Mouse (Mus musculus): Measurements from ENCODE around the gene Mob3a.
A peak's percentile ranks its signal among the peaks of the same experiment; 100 is the strongest.

Mob3a gene

DNA sequence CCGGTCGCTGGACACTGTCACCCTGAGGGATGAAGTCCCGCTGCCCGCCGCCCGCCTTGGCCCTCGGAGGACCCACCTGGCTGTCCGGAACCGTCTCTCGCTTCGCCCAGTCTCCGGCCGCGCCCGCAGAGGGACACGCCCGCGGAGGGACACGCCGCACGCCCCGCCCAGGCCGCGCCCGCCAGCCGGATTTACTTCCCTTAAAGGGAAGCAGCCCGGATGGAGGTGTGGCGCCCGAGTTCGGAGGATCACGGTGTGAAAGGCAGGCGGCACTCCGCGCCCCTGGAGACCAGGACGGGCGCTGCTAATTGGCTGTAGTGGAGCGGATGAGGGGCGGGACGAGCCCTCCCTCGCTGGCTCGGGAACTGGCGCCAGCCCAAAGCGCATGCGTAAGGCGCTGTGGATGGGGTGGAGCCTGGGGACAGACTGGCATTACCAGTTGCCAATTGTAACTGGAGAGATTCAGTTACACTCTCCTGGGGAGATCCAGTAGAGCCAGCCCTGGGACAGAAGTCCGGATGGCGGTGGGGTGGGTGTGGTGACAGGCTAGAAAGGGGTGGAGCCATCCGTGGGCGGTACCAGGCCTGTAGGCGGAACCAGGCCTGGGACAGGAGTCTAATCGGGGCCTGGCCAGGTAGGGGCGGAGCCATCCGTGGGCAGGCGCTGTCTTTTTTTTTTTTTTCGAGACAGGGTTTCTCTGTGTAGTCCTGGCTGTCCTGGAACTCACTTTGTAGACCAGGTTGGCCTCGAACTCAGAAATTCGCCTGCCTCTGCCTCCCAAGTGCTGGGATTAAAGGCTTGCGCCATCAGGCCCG, at the start of gene Mob3a, which contains the start of gene Izumo4:
Mob3a (minus strand) TSS at position 257 of the 815 bp plus-strand sequence.
Izumo4 (plus strand) TSS at position 464 of the 815 bp plus-strand sequence.
- DNase-seq, result peak; percentile 100

DNA sequence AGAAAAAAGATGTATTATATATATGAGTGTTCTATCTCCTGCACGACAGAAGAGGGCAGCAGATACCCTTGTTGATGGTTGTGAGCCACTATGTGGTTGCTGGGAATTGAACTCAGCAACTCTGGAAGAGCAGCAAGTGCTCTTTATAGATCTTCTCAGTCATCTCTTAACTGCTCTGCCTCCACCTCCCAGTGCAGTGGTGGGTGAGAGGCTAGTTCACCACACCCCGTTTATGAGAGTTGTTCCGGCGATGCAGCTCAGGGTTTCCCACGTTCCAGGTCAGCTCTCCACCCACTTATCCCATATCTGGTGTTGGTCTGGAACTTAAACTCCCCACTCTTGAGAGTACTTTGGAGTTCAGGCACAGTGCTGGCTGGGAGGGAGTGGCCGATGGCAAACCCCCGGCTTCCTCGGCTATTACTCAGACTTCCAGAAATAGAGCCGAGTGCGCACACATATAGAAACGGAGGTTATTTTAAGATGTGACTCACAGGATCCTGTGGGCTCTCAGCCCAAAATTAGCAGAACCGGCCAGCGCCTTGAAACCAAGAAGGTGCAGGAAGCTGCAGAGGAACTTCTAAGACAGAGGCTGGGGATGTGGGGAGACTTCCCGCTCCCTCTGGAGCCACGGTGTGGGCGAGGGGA, 49.5 kb upstream of the Mob3a start:
- peak; percentile 85 for DNase-seq

DNA sequence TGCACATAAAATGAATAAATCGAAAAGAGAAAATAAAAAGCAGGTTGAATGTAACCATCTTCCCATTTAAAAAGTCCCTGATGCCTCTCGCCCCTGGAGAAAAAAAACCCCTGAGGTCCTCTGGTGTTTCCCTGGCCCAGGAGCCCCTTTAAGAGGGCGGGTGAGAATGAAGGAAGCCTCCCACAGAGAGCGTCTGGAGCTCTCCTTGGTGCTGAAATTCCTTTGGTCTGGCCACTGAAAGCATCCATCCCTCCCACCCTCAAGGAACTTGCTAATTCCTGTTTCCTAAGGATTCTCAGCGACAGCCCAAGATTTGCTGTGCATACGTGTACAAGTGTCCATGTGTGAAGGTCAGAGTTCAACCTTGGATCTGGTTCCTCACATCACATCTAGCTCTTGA, 46.8 kb upstream of the Mob3a start:
- no peak for DNase-seq

DNA sequence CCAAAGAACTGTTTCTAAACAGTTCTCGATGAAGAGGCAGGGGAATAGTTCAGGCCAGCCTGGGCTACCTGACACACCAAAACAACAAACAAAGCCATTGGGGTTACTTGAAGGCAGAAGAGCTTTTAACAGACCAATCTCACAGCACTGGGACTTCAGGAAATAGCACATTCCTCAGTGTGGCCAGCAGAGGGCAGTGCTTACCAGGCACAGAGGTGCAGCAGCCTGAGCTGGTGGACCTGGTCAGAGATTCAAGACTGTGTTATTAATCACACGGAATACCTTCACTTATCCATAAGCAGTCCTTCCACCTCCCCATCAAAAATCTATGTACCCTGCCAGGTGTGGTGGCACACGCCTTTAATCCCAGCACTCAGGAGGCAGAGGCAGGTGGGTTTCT, 45.6 kb upstream of the Mob3a start:
- peak; percentile 70 for DNase-seq

DNA sequence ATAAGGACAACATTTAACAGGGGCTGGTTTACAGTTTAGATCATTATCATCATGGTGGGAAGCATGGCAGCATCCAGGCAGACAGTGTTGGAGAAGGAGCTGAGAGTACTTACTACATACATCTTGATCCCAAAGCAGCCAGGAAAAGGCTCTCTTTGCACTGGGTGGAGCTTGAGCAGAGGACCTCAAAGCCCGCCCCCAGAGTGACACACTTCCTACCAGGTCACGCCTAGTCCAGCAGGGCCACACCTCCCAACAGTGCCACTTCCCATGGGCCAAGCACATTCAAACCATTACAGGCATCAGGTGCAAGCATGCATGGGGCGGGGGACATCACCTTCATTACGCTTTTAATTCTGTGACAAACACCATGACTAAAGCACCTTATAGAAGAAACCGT, 42.5 kb upstream of the Mob3a start:
- no peak for DNase-seq

DNA sequence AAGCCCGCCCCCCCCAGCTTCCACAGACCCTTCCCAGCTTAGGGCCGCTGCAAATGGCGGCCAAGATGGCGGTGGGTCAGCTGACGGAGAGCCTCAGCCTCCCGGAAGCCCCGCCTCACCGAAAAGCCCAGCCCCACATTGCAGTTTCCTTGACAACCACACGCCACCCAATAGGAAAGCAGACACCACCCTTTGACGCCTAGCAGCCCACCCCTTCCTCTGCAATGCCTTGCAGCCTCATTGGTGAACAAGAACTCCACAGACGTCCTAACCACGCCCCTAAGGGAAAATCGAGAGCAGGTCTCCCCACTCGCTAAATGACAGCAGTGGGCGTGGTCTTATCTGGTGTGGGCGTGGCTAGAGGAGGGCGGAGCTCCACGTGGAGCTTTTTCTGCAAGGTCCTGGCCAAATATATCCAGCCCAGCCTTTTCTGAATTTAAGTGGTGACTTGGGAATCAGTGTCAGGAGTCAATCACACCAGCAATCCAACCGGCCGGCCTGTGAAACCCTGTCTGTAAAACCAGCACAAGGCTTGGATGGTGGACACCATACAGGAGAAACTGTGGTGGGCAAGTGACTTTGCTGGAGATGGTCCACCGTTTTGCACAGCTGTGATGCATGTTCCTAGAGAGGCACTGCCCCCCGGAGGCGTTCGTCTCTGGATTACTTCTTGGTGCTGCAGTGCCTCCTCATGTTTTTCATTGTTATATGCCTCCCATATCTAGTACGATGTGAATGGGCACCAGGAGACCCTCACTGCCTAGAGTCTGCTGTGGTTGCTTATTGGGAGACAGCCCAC, 40.6 kb upstream of the Mob3a start, which contains the start of gene Ap3d1:
Ap3d1 (minus strand) TSS at position 85 of the 799 bp plus-strand sequence.
- peak; percentile 100 for DNase-seq

DNA sequence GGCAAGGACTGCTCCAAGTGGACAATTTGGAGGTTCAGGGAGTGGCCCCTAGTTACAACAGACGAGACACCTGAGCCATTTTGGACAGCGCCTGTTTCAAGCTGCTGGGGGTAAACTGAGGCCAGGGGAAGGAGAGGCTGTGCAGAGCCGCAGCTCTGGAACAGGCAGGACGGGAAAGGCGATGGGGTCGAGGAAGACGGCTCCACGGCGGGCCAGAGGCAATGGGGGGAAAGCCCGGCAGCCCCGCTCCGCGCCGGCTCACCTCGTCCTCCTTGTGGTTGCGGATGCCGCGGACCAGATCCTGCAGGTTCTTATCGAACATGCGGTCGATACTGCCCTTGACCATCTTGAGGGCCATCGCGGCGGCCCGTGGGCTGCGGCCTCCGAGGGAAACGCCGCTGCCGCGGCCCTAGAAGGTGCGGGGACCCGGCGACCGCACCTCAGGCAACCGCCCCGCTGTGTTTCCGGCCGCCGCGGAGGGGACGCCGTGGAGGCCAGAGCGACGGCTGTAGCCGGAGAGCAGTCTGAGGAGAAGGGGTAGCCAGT, 39.9 kb upstream of the Mob3a start:
- no peak for DNase-seq

DNA sequence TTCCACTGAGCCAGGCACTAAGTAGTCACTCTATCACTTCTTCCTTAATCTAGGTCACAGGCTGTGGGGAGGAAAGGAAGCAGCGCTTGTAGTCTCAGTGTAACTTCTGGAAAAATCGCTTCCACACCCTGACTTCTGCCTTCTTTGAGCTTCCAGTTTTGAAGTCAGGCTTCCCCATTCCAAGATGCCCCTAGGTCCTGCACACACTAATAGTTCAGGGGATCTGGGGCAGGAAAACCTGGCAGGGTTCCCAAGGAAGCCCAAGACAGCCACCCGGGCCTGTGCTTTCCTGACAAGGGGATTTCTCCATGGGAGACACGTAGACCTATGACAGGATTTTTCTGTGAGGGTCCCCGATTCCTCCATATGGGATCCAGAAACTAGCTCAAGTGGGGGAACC, 39.4 kb upstream of the Mob3a start:
- no peak for DNase-seq

DNA sequence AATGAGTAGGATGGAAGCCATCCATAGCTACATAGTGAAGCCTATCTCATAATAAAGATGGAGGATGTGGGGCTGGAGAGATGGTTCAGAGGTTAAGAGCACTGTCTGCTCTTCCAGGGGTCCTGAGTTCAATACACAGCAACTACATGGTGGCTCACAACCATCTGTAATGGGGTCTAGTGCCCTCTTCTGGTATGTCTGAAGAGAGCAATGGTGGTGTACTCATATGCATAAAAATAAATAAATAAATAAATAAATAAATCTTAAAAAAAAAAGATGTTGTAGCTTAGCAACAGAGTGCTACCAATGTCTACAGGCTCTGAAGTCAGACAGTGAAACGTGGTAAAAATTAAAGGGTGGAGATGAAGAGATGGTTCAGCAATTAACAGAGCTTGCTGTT, 36.9 kb upstream of the Mob3a start:
- DNase-seq, result no peak

DNA sequence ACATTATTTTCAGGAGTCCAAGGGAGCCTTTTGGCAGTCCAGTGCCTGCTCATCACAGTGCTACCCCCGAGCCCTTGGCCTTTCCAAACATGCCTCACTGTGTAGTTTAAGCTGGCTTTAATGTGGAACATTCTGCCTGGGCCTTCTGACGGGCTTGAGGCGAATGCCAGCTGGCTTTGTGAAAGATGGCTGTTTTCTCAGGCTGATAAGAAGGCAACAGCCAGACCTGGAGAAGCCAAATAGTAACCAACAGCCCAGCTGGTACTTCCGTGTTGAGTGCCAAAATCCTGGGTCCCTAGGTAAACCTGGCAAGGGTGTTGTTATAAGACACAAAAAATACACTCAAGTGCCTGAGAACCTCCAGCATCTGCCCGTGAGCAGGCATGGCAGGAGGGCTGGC, 35.0 kb upstream of the Mob3a start:
- DNase-seq, result no peak

DNA sequence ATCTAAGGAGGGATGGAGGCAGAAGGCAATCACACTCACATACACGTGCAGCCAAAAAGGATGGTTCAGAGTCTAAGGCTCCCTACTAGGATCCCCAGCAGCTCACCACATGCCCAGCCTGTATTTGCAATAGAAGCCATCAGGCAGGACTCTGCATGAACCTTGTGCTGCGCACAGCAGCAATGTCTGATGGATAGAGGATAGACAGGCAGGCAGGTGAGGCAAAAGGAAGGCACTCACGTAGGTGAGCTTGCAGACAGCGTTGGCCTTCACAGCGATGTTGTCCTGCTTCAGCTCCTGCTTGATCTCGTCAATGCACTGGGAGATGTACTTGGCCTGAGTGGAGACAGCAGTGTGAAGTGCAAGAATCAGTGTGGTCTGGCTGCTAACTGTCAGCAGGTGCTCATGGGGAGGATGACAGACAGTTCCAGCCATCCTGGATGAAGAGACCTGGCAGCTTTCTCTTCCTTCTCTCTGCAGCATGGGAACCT, 30.9 kb upstream of the Mob3a start:
- no peak for DNase-seq

DNA sequence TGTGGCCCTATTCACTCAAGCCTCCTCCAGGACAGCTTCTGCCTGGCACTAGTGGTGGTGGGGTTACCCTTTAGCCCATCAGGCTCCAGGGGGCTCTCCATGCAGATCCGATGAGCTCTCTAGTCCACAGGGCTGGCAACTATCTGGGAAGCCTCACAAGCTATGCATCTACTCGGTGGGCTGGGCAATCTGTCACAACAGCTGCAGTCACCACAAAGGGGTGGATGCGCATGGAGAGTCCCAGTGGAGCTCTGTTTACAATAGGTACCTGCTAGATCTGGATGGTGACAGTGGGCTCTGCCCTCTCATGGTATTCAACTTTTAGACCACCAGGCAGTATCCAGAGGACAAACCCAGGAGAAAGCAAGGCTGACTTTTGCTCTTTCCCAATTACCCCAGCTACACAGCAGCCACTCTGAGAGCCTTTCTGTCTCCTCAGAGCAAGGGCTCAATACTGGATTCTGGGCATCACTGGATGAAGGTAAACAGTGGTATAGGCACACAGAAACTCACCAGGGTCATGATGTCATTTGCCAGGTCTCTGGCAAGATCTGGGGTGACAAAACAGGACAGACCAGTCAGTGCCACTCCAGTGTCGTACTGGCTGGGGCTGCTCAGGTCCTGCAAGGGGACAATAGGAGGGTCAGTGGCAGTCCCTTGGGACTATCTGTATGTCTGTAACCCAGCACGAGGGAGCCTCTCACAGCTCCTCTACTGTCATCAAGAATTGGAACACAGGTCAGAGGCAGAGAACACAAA, 25.8 kb upstream of the Mob3a start:
- no peak for DNase-seq

DNA sequence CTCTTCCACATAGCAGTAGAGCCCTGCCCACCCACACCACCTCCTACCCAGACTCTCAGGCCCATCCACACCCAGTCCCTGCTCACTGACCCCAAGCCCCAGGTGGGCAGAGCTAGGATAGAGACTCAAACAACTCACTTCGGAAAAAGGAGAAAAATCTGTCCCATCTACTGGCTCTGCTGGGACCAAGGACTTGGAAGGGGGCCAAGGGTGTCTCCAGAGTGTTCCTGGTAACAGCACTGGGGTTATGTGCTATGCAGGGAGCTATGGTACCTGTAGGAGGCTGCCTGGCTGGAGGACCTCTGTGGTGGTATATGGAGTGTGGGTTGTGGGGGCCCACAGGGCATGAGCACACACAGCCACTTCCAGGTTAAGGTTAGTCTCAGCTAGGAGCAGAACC, 15.5 kb upstream of the Mob3a start:
- no peak for DNase-seq

DNA sequence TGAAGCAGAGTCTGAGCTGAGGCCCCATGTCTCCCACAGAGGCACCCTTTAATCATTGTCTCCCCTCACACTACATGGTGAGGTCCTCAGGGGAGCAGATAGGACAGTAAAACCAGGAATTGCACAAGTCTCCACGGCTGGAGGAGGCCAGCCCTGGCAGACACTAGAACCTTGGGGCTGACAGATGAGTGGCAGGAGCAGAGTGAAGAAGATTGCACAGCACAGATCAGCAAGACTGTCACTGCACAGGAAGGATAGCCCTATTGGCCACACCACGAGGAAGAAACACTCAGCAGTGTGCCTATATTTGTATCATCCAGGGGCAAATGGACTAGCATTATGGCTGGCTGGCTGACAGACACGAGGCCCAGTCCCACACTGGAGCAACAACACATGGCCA, 9.1 kb upstream of the Mob3a start:
- DNase-seq, result no peak

DNA sequence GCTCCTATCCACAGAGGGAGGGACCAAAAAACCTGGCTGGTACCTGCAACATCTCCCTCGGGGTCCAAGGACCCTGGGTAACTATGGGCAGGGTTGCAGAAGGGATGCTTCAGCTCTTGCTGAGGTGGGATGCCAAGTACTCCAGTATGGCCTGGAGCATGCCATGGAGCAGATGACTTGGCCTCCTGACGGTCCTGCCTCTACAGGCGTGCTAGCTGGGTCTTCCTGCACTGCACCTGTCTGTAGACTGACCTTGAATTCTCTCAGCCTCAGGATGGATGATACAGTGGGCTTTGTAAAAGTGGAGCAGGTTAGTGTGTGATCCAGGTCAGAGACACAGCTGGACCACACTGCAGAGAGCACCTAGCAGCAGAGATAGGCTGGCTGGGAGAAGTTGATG, 3.7 kb upstream of the Mob3a start:
- no peak for DNase-seq

DNA sequence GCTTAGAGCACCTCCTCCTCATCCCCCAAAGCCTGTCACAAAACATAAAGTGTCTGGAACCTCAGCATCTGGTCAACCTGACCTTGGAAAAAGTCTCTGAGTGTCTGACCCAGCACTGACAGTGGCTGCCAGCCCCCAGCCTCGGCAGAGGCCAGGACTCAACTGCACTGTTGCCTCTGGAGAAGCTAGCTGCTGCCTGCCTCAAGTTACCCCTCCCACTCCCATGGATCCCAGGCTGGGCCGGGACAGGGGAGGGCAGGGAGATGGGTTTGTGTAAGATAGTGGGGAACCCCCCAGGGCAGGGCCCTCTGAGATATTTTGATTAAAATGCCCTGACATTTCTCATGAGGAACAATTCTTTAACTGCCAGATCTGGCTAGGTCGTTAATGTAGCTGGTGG, 3.3 kb upstream of the Mob3a start:
- no peak for DNase-seq

DNA sequence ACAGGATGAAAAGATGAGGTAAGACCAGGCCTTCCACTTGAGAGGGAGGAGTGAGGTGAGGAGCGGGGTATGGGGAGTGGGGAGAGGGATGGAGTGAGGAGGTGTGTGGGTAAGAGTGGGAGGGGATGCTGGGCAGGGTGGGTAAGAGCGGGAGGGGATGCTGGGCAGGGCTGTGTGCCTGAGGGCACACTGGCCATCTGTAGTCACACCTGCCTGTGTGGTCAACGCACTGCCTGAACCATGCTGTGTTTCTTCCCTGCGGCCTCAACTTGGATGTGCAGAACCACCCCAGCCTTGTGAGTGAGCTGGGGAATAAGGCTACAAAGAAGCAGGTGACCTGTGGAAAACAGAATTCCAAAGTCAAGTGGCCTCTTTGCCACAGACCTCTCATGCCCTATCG, 2.6 kb upstream of the Mob3a start:
- no peak for DNase-seq

DNA sequence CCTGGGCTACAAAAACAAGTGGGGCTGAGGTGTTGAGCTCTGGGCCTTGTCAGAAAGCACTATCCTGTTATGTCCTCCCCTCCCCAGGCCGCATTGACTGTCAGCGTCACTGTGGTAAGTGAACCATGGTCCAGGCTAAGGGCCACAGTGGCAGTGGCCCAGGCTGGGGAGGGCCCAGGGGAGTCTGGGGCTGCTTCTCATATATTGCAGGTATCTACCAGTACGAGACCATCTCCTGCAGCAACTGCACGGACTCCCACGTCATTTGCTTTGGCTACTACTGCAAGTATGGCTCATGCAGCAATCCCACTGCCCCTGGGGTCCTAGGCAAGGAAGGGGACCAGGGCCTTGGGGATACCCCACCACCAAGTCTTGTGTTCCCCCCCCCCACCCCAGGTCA, 1.9 kb upstream of the Mob3a start:
- no peak for DNase-seq

DNA sequence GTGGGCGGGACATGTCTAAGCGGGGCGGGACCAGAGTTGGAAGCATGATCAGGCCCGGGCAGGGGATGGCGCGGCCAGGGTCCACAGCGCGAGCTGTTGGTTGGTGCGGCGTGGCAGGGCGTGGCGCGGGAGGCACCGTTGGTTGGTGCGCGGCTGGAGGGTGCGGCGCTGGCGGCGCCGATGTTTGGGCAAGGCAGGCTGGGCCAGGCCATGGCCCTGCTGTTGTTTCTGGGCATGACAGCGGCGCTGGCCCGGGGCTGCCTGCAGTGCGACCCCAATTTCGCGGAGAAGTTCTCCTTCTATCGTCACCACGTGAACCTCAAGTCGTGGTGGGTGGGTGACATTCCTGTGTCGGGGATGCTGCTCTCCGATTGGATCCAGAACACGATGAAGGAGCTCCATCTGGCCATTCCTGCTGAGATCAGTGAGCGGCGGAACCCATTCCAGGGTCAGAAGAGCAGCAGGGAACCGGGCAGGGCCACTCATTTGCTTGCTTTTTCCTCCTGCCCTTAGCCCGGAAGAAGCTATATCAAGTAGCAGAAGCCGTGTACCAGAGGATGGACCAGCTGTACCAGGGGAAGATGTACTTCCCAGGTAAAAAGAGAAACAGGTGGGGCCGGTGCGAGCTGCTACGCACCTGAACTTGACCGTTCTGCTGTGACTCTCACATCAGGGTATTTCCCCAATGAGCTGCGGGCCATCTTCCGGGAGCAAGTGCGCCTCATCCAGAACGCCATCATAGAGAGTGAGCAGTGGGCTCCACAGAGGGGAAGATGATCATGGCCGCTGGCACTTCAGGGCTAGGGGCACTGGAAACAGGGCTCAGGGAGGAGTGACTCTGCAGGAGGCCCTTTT, 986 bp upstream of the Mob3a start:
- peak; percentile 98 for DNase-seq

DNA sequence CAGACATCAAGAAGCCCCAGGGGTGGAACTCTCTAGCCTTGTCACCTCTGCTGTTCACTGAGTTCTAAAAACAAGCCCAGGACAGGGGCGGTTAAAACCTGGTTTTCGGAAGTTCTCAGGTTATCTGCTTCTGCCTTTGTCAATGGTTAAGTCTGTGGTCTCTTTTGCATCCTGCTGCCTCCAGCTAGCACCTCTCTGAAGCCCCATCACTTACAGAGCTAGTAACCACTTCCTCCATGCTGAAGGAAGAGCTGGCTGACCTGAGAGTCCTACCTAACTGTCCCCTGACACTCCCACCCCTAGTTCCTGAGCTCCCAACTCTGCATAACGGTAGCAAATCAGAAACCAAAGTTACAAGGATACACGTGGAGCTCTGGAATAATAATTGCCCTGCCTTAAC, 1.0 kb downstream of the Mob3a start:
- DNase-seq, result no peak

DNA sequence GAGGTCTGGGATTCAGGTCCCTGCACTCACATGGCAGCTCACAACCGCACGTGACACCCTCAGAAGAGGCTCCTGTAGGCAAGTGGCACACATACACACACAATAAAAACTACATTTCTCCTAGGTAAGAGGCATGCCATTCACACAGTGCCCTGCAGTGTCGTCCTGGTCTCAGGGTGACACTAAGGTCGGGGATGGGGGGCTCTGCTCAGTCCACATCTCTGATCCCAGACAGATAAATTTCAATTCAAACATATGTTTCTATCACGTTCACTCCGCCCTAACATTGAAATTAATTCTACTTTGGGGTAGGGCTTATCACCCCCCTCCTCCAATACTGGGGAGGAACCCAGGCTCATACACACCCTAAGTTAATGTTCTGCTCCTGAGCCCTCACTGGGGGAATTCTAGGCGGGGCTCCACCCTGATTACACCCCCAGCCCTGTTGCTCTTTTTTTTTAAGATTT, 1.7 kb downstream of the Mob3a start:
- no peak for DNase-seq
